Mouse (Mus musculus): ENCODE measurements around the gene Ammecr1.

Gene Ammecr1

GRCm38 (mm10) chrX:142829866-142830470 lies 136.6 kb downstream of the Ammecr1 start:
- DNase-seq (ENCODE audit: low read depth, low spot score) = no peak

- DNase-seq (ENCODE audit: low read depth, low spot score) = no peak
These were observed 137.3 kb downstream of the Ammecr1 start for GRCm38 (mm10) chrX:142829267-142829666.

- DNase-seq (ENCODE audit: low read depth, low spot score) = no peak
These were observed 138.2 kb downstream of the Ammecr1 start for GRCm38 (mm10) chrX:142828184-142828908.

- DNase-seq (ENCODE audit: low read depth, low spot score) = no peak
These were observed 138.9 kb downstream of the Ammecr1 start for GRCm38 (mm10) chrX:142827644-142828043.

DNA sequence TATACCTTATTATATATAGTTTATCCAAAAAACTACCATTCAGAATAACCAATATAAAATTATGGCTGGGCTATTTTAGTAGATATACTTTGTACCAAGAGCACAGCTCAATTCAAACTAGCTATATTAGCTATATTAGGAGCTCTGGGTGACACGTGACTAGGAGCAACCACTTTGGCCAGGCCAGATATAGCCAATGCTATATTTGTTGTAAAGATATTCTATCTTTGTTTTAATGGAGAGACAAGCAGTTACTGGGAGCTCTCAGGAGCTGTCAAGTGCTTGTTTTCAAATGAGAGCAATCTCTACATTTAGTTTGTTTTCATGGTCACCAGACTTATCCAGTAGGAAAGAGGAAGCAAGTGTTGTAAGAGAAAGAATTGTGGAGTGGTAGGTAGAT lies 141.2 kb downstream of the Ammecr1 start:
- no peak for DNase-seq (ENCODE audit: low read depth, low spot score)

GRCm38 (mm10) chrX:142821846-142822245 lies 144.7 kb downstream of the Ammecr1 start:
- no peak for DNase-seq (ENCODE audit: low read depth, low spot score)

- DNase-seq (ENCODE audit: low read depth, low spot score) = no peak
These were observed 145.3 kb downstream of the Ammecr1 start for GRCm38 (mm10) chrX:142821239-142821638.

GRCm38 (mm10) chrX:142818057-142818682 lies 148.4 kb downstream of the Ammecr1 start:
- DNase-seq (ENCODE audit: low read depth, low spot score) = no peak

- DNase-seq (ENCODE audit: low read depth, low spot score) = no peak
These were observed 153.4 kb downstream of the Ammecr1 start for GRCm38 (mm10) chrX:142813146-142813545.

DNA sequence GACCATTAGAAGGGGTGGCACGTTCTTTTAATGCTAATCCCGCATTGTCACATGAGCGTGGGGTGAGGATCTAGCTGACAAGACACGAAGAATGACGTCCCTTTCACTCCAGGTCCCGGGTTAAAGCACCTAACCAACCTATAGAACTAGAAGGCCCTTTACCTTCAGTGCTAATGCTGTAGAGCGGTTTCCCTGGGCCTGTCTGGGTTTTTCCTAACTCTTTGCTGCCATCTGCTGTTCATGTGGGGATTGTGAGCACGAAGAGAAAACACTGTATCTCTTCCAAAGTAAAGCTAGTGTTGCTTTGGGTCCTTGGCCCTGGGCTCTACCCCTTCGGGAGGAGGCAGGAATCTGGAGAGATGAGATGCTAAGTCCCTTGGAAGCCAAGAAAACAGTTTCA lies 158.1 kb downstream of the Ammecr1 start:
- DNase-seq (ENCODE audit: low read depth, low spot score) = no peak

DNA sequence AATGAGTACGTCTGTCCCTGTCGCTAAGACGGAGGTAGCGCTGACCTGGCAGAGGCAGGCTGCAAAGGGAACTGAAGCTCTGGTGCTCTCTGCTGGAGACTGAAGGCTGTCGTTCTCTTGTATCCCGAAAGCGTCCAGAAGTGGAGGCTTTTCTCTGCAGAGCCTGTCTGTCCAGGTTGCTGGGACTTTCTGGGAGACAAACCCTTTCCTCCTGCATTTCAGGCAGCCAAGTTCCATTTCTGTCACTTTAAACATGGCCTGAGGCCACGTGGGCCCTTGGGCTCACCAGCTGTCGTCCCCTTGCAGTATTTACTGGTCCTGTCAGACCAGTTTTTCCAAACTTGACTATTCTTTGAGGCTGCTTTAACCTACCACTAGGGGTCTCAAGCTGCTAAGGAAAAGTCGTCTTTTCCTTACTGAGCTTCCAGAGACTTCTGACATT lies 159.9 kb downstream of the Ammecr1 start:
- DNase-seq (ENCODE audit: low read depth, low spot score) = no peak

DNA sequence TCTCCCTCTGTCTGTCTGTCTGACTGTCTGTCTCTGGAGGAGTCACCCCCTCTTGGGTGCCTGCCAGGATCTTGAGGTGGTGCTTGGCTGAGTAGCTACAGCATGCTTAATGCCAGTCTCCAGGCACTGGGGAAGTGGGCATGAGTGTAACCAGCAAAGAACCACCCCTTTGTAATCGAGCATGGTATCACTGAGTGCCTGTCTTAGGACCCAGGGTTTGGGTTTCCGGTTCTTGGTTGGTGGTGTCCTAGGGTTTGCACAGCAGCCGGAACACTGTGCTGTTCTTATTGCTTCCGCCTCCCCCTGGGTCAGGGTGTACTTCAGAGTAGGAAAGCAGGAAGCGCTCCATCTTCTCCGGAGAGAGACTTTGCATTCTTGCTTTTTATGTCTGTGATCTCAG lies 160.4 kb downstream of the Ammecr1 start:
- no peak for DNase-seq (ENCODE audit: low read depth, low spot score)

GRCm38 (mm10) chrX:142804596-142804995 lies 161.9 kb downstream of the Ammecr1 start:
- DNase-seq (ENCODE audit: low read depth, low spot score) = no peak
